Mouse (Mus musculus): ENCODE measurements around the gene Fadd. TPM values are rescaled to one million over a fixed set of nuclear protein-coding genes. Genes with fewer than 3 reads are reported as not detected.

Fadd gene
- polyA plus RNA-seq, 2 experiments, result 9.3 to 9.6 TPM

DNA sequence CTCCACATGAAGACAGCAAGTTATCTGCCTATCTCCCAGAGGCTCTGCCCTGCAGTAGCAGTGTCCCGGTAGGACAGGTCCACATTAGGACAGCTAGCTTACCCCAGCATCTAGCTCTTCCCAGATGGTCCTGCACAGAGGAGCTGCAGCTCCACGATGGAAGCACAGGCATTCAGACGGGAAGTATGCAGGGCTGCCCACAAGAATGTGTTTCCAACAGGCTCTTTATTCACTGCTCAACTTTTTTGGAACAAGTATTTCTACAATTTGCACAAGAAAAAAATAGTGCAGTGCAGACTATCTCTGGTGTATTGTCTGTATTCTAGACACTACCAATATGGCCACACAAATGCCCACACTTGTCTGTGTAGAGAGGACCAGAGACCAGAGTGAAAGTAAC is 47.5 kb downstream of the Fadd start:
- no peaks in the 10 kb centered on the region for H3K27me3 ChIP-seq (ENCODE audit: control insufficient read depth, insufficient read depth, low read length)
- H3K4me1 ChIP-seq (ENCODE audit: control insufficient read depth, insufficient read depth, low read length), result peaks cover 6% of the 10 kb centered on the region; the same call in 1 of the 2 replicates
- DNase-seq (ENCODE audit: low spot score), result no peak
- no peaks in the 10 kb centered on the region for H3K9me3 ChIP-seq (ENCODE audit: control insufficient read depth, low read length)
- no peak overlapping the region for H3K4me3 ChIP-seq (replicated peaks; ENCODE audit: low read length)
- no peak overlapping the region for H3K27ac ChIP-seq (replicated peaks; ENCODE audit: low read depth, low read length)
- 58% methylated on average over 3 of the region's 3 CpGs for WGBS
- H3K36me3 ChIP-seq (ENCODE audit: control insufficient read depth, insufficient read depth, low read length), result peaks cover 5% of the 10 kb centered on the region; the same call in 1 of the 2 replicates
- TF ChIP-seq POLR2A (IDR thresholded peaks at IDR 0.05; ENCODE audit: borderline replicate concordance, extremely low read depth, insufficient read depth, insufficient read length), result no peak
- no peak overlapping the region for H3K4me2 ChIP-seq (replicated peaks; ENCODE audit: low read depth, low read length, severe bottlenecking)
- ATAC-seq (ENCODE audit: low FRiP score, low read depth), result no peak
- no peak overlapping the region for H3K9ac ChIP-seq (ENCODE audit: low read depth, low read length, severe bottlenecking)

GRCm38 (mm10) chr7:144531585-144532378 is 50.5 kb downstream of the Fadd start:
- Histone ChIP-seq H3K4me3 (replicated peaks; ENCODE audit: low read length) (no peak overlapping the region), H3K27ac (replicated peaks; ENCODE audit: low read depth, low read length) (no peak overlapping the region), H3K4me2 (replicated peaks; ENCODE audit: low read depth, low read length, severe bottlenecking) (no peak overlapping the region), H3K9ac (ENCODE audit: low read depth, low read length, severe bottlenecking) (no peak overlapping the region), H3K4me1 (ENCODE audit: control insufficient read depth, insufficient read depth, low read length) (peaks cover 6% of the 10 kb centered on the region; the same call in 1 of the 2 replicates), H3K36me3 (ENCODE audit: control insufficient read depth, insufficient read depth, low read length) (no peaks in the 10 kb centered on the region), H3K27me3 (ENCODE audit: control insufficient read depth, insufficient read depth, low read length) (no peaks in the 10 kb centered on the region), H3K9me3 (ENCODE audit: control insufficient read depth, low read length) (no peaks in the 10 kb centered on the region)
- 43% methylated on average over 7 of the region's 7 CpGs for WGBS
- TF ChIP-seq POLR2A (IDR thresholded peaks at IDR 0.05; ENCODE audit: borderline replicate concordance, extremely low read depth, insufficient read depth, insufficient read length), result no peak
- DNase-seq (ENCODE audit: low spot score) (no peak), ATAC-seq (ENCODE audit: low FRiP score, low read depth) (no peak)

DNA sequence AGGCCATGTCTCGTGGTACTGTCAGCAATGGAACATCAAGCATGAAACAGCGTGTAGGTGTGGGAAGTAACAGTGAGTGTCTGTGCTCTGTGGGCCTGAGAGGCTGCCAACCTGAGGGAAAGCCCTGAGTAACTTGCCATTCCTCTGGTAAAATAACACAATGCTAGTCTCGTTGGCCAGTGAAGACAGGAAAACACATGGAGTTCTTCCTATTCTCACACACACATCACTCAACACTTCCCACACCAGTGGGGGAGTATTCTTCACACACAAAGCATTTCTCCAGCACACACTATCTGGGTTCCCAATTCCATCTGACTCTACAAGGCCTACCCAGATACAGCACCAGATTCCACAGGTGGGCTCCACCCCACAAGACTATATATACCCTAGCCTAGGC is 52.4 kb downstream of the Fadd start:
- Histone ChIP-seq H3K36me3 (ENCODE audit: control insufficient read depth, insufficient read depth, low read length) (no peaks in the 10 kb centered on the region), H3K4me1 (ENCODE audit: control insufficient read depth, insufficient read depth, low read length) (peaks cover 4% of the 10 kb centered on the region; the same call in 1 of the 2 replicates), H3K9ac (ENCODE audit: low read depth, low read length, severe bottlenecking) (no peak overlapping the region), H3K27me3 (ENCODE audit: control insufficient read depth, insufficient read depth, low read length) (no peaks in the 10 kb centered on the region), H3K4me3 (replicated peaks; ENCODE audit: low read length) (no peak overlapping the region), H3K9me3 (ENCODE audit: control insufficient read depth, low read length) (no peaks in the 10 kb centered on the region), H3K27ac (replicated peaks; ENCODE audit: low read depth, low read length) (no peak overlapping the region), H3K4me2 (replicated peaks; ENCODE audit: low read depth, low read length, severe bottlenecking) (no peak overlapping the region)
- no peak for TF ChIP-seq POLR2A (IDR thresholded peaks at IDR 0.05; ENCODE audit: borderline replicate concordance, extremely low read depth, insufficient read depth, insufficient read length)
- ATAC-seq (ENCODE audit: low FRiP score, low read depth) (no peak), DNase-seq (ENCODE audit: low spot score) (no peak)
- WGBS, result 85% methylated on average over 3 of the region's 3 CpGs

GRCm38 (mm10) chr7:144527723-144528221 is 54.5 kb downstream of the Fadd start:
- H3K36me3 ChIP-seq (ENCODE audit: control insufficient read depth, insufficient read depth, low read length), result no peaks in the 10 kb centered on the region
- H3K27ac ChIP-seq (replicated peaks; ENCODE audit: low read depth, low read length), result no peak overlapping the region
- ATAC-seq (ENCODE audit: low FRiP score, low read depth) (no peak), DNase-seq (ENCODE audit: low spot score) (peak; percentile 26)
- no peak overlapping the region for H3K4me2 ChIP-seq (replicated peaks; ENCODE audit: low read depth, low read length, severe bottlenecking)
- no peaks in the 10 kb centered on the region for H3K9me3 ChIP-seq (ENCODE audit: control insufficient read depth, low read length)
- 50% methylated on average over 1 of the region's 1 CpGs for WGBS
- H3K4me1 ChIP-seq (ENCODE audit: control insufficient read depth, insufficient read depth, low read length), result peaks cover 2% of the 10 kb centered on the region; the same call in 1 of the 2 replicates
- no peak for TF ChIP-seq POLR2A (IDR thresholded peaks at IDR 0.05; ENCODE audit: borderline replicate concordance, extremely low read depth, insufficient read depth, insufficient read length)
- H3K4me3 ChIP-seq (replicated peaks; ENCODE audit: low read length), result no peak overlapping the region
- no peaks in the 10 kb centered on the region for H3K27me3 ChIP-seq (ENCODE audit: control insufficient read depth, insufficient read depth, low read length)
- no peak overlapping the region for H3K9ac ChIP-seq (ENCODE audit: low read depth, low read length, severe bottlenecking)

Other genes starting within 250 kb of the Fadd start
- 188 and 190 TPM in 2 replicates for gene Cttn, start 111.5 kb downstream of the Fadd start, polyA plus RNA-seq (2012; rRNA removed)
- gene Cttn, start 111.5 kb downstream of the Fadd start, polyA plus RNA-seq (2014; fragmentation: Nextera tagmentation; extraction: Ambion mirVana), result 174 and 180 TPM in 2 replicates
- 58.1 and 63.6 TPM in 2 replicates for gene Ppfia1, start 28.7 kb downstream of the Fadd start, polyA plus RNA-seq (2012; rRNA removed)
- 41.7 and 42.0 TPM in 2 replicates for gene Ppfia1, start 28.7 kb downstream of the Fadd start, polyA plus RNA-seq (2014; fragmentation: Nextera tagmentation; extraction: Ambion mirVana)
- gene Ano1, start 169.5 kb upstream of the Fadd start, polyA plus RNA-seq (2012; rRNA removed), result 11.5 and 13.6 TPM in 2 replicates
- gene Ano1, start 169.5 kb upstream of the Fadd start, polyA plus RNA-seq (2014; fragmentation: Nextera tagmentation; extraction: Ambion mirVana), result 7.5 and 8.9 TPM in 2 replicates